Mouse (Mus musculus): ENCODE measurements around the gene Olfr824. TPM values are rescaled to one million over a fixed set of nuclear protein-coding genes. Genes with fewer than 3 reads are reported as not detected.

Olfr824 gene
- polyA plus RNA-seq (2017; shearing (Covaris generic)): 0.19 TPM

DNA sequence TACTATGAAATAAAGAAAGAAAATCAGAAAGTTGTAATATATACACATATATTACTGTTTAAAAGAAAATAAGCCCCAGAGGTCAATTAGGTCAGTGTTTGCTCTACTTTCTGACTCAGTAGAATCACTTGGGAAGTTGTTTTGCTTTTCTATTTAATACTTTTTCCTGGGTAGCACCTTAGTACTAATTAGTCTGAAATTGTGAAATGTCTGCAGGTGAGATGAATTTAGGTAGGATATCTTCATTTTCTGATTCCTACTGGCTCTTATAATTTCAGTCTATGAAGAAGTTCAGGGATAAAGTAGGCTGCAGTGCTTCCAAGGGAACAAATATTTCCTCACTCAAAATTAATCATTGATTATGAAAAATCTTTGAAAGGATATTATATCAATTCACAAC is at the start of gene Olfr824:
Gene Olfr824 (minus strand): TSS at position 101 of the 400 bp plus-strand sequence.

DNA sequence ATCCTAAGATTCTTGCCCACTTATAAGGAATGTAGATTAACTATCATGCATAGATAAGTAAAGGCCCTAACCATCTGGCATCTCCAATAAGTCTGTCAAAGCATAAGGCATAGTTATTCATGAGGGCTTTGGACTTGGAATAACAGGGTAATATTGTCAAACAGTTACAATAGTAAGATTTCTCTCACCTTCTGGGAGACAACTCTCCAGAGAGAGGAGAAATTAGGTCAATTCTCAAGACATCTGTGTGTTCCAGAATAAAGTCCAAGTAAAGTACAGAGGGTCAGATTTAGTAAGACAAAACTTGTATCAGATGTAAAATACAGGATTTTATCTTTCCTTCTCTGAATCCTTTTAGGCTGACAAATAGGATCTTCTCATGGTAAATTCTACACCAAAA is 36.9 kb upstream of the Olfr824 start, which contains the start of gene Olfr825:
Gene Olfr825 (minus strand): TSS at position 101 of the 400 bp plus-strand sequence.

DNA sequence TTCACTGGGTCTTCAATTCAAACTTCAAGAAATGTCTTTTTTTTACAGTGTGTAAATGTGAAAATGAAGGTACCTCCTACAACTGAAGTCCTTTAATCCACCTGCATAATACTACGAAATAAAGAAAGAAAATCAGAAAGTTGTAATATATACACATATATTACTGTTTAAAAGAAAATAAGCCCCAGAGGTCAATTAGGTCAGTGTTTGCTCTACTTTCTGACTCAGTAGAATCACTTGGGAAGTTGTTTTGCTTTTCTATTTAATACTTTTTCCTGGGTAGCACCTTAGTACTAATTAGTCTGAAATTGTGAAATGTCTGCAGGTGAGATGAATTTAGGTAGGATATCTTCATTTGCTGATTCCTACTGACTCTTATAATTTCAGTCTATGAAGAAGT is 14.5 kb downstream of the Olfr824 start, which contains the start of gene Olfr823:
Gene Olfr823 (minus strand): TSS at position 101 of the 400 bp plus-strand sequence.

Other genes starting within 250 kb of the Olfr824 start
- gene Olfr815, start 224.1 kb downstream of the Olfr824 start, polyA plus RNA-seq (2017; shearing (Covaris generic)): not detected
- 0.11 TPM for gene Olfr816, start 214.4 kb downstream of the Olfr824 start, polyA plus RNA-seq (2017; shearing (Covaris generic))
- not detected for gene Olfr818, start 180.9 kb downstream of the Olfr824 start, polyA plus RNA-seq (2017; shearing (Covaris generic))
- gene Olfr819, start 162.7 kb downstream of the Olfr824 start, polyA plus RNA-seq (2017; shearing (Covaris generic)): not detected
- gene Olfr247, start 153.9 kb downstream of the Olfr824 start, polyA plus RNA-seq (2017; shearing (Covaris generic)): not detected
- gene Gm10310, start 144.9 kb downstream of the Olfr824 start, polyA plus RNA-seq (2017; shearing (Covaris generic)): 0.08 TPM
- not detected for gene Olfr820, start 117.4 kb downstream of the Olfr824 start, polyA plus RNA-seq (2017; shearing (Covaris generic))
- gene Olfr821, start 99.7 kb downstream of the Olfr824 start, polyA plus RNA-seq (2017; shearing (Covaris generic)): not detected
- gene Olfr822, start 58.8 kb downstream of the Olfr824 start, polyA plus RNA-seq (2017; shearing (Covaris generic)): 0.26 TPM
- not detected for gene Olfr823, start 14.6 kb downstream of the Olfr824 start, polyA plus RNA-seq (2017; shearing (Covaris generic))
- 0.06 TPM for gene Olfr825, start 36.8 kb upstream of the Olfr824 start, polyA plus RNA-seq (2017; shearing (Covaris generic))
- 0.10 TPM for gene Olfr826, start 54.2 kb upstream of the Olfr824 start, polyA plus RNA-seq (2017; shearing (Covaris generic))
- not detected for gene Olfr827, start 84.4 kb upstream of the Olfr824 start, polyA plus RNA-seq (2017; shearing (Covaris generic))
- gene Neurod4, start 150.2 kb upstream of the Olfr824 start, polyA plus RNA-seq (2017; shearing (Covaris generic)): not detected
- gene Tespa1, start 192.9 kb upstream of the Olfr824 start, polyA plus RNA-seq (2017; shearing (Covaris generic)): 218 TPM